Mouse (Mus musculus) neural tube, embryonic 11.5 days (tissue): ENCODE data around the gene Utp4. TPM values are rescaled to one million over a fixed set of nuclear protein-coding genes. Genes with fewer than 3 reads are reported as not detected.

ENCODE experiments used
- ATAC-seq: fragments of 200-750 bp; cut with Nextera tagmentation; 2 replicates; pipeline ENCODE4 v1.8.0; 2017; ENCODE audit warnings: moderate number of reproducible peaks, mild to moderate bottlenecking, moderate TSS enrichment, moderate library complexity; ENCODE audit not compliant: insufficient read depth, low FRiP score, low TSS enrichment
- DNase-seq: peaks from one replicate; pipeline ENCODE4 v3.0.0-alpha.2; 2015; ENCODE audit warnings: low spot score
- H3K27ac ChIP-seq: fragments of 300-500 bp; sonication (generic); 2 replicates; pipeline ENCODE4 v1.5.1; 2014; ENCODE audit warnings: low read depth, mild to moderate bottlenecking, low read length
- H3K27me3 ChIP-seq: fragments of 300-500 bp; sonication (generic); 2 replicates; pipeline ENCODE4 v1.6.1; 2014; ENCODE audit warnings: mild to moderate bottlenecking, low read length, mixed read lengths; ENCODE audit not compliant: control insufficient read depth, insufficient read depth
- H3K36me3 ChIP-seq: fragments of 300-500 bp; sonication (generic); 2 replicates; pipeline ENCODE4 v1.6.1; 2014; ENCODE audit warnings: mild to moderate bottlenecking, low read length, moderate library complexity, mixed read lengths; ENCODE audit not compliant: control insufficient read depth, insufficient read depth
- H3K4me1 ChIP-seq: fragments of 300-500 bp; sonication (generic); 2 replicates; pipeline ENCODE4 v1.6.1; 2014; ENCODE audit warnings: low read length, mixed read lengths; ENCODE audit not compliant: control insufficient read depth, insufficient read depth
- H3K4me2 ChIP-seq: fragments of 300-500 bp; sonication (generic); 2 replicates; pipeline ENCODE4 v1.6.1; 2014; ENCODE audit warnings: low read depth, mild to moderate bottlenecking, moderate library complexity
- H3K4me3 ChIP-seq: fragments of 300-500 bp; sonication (generic); 2 replicates; pipeline ENCODE4 v1.5.1; 2014; ENCODE audit warnings: low read depth, low read length
- H3K9ac ChIP-seq: fragments of 300-500 bp; sonication (generic); 2 replicates; pipeline ENCODE4 v1.6.1; 2014; ENCODE audit warnings: mild to moderate bottlenecking, low read length
- H3K9me3 ChIP-seq: fragments of 300-500 bp; sonication (generic); 2 replicates; pipeline ENCODE4 v1.6.1; 2016; ENCODE audit warnings: low read length; ENCODE audit not compliant: control insufficient read depth
- WGBS: fragments of 180-500 bp; shearing (Covaris S2); extraction: QIAGEN DNeasy Blood & Tissue Kit; methylation state at CpG from one replicate; pipeline ENCODE4 v1.1.7; 2014; 5-methylcytosine and 5-hydroxymethylcytosine counted together
- polyA plus RNA-seq: library from polyadenylated mRNA; unstranded; fragments of >200 nt; fragmentation: Nextera tagmentation; extraction: Ambion mirVana; gene quantifications from 2 replicates; pipeline ENCODE4 v1.2.1, GENCODE M21; 2014

Gene Utp4
- polyA plus RNA-seq, 1 experiment from 2014 or later: 80.0 TPM

DNA sequence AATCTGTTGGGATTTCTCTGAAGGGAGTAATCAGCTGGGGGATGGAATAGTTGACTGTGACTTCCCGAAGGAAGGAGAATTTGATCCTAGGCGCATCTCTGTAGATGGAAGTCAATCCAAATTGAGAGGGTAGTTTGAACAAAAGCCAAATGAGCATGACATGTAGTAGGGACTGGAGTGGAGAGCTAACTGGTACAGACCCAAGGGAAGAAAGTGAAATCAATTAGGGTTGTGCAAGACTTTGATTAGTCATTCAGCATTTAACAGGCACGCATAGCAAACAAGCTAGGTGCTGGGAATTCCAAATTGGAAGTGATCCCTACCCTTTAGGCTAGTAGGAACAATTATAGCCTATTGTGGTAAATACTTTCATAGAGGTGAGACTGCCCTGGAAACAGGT lies 48.4 kb downstream of the Utp4 start:
- Histone ChIP-seq H3K4me2 (no peak overlapping the region), H3K9ac (no peak overlapping the region), H3K4me1 (peaks cover 9% of the 10 kb centered on the region), H3K27me3 (no peaks in the 10 kb centered on the region), H3K27ac (no peak overlapping the region), H3K36me3 (no peaks in the 10 kb centered on the region), H3K9me3 (no peaks in the 10 kb centered on the region), H3K4me3 (no peak overlapping the region)
- no peak for DNase-seq
- 95% methylated on average over 3 of the region's 3 CpGs for whole genome bisulfite sequencing
- no peak for ATAC-seq

DNA sequence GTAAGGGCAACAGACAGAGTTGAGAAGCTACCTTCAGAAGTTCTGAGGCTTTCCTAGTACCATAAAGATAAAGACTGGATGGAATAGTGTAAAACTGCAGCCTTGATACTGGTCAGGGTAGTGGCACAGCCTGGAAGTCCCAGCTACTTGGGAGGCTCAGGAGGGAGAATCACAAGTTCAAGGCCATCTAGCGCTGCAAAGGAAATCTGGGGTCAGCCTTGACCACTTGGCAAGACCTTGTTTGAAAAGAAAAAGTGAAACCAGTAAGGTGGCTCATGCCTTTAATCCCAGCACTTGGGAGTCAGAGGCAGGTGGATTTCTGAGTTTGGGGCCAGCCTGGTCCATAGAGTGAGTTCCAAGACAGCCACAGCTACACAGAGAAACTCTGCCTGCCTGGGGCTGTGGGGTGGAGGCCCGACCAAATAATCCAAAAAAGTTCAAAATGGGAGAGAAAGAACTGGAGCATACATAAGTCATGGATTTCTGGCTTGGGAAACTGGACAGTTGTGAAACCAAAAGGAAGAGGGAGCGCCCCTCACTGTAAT lies 50.5 kb downstream of the Utp4 start:
- Histone ChIP-seq H3K27ac (no peak overlapping the region), H3K9me3 (no peaks in the 10 kb centered on the region), H3K4me1 (no peaks in the 10 kb centered on the region), H3K4me2 (no peak overlapping the region), H3K4me3 (no peak overlapping the region), H3K27me3 (no peaks in the 10 kb centered on the region), H3K9ac (no peak overlapping the region), H3K36me3 (no peaks in the 10 kb centered on the region)
- 82% methylated on average over 3 of the region's 3 CpGs for WGBS
- ATAC-seq (no peak), DNase-seq (no peak)

DNA sequence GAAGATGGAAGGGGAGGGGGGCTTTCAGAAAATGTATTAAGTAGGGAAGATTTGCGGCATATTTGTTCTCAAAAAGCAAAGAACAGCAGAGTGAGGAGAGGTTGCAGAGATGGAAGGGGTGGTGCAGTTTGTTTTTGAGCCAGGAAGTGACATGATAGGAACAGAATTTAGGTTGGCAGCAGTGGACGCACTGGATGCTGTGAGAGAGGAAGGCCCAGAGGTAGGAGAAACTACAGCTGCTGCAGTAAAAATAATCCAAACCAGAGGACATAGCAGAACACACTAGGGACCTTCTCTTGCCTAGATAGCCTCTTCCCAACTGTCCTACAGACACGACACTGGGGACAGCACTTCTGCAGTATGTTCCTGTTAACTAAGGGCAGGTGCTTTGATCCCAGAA lies 51.3 kb downstream of the Utp4 start:
- H3K27ac ChIP-seq: no peak overlapping the region
- H3K9ac ChIP-seq: no peak overlapping the region
- no peaks in the 10 kb centered on the region for H3K4me1 ChIP-seq
- DNase-seq (no peak), ATAC-seq (no peak)
- no peaks in the 10 kb centered on the region for H3K27me3 ChIP-seq
- WGBS: 83% methylated on average over 3 of the region's 3 CpGs
- no peak overlapping the region for H3K4me2 ChIP-seq
- H3K4me3 ChIP-seq: no peak overlapping the region
- H3K36me3 ChIP-seq: no peaks in the 10 kb centered on the region
- no peaks in the 10 kb centered on the region for H3K9me3 ChIP-seq

DNA sequence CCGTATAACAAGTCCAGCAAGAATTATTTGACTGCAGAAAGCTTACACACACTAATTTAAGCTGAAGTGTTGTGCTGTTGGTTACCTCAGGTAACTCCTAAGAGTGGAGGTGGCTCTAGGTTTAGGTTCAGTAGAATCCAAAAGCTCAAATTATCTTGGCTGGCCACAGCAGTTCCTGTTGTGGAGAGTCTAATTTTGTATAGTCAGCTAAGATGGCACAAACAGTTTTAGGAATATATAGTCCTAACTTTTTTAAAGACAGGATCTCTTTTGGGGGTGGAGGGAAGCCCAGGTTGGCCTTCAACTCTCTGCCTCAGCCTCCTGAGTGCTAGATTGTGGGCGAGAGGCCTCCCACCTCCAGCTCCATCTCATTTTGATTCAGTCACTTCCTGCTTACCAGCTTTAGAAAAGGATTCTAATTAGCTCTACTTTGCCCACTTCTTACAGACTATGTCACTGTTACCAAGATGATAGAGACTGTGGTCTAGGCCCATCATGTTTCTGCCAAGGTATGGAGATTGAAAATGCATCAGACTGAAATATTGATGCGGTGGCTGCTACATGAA lies 55.3 kb downstream of the Utp4 start:
- ATAC-seq (no peak), DNase-seq (no peak)
- Histone ChIP-seq H3K4me1 (no peaks in the 10 kb centered on the region), H3K9me3 (no peaks in the 10 kb centered on the region), H3K4me3 (no peak overlapping the region), H3K4me2 (no peak overlapping the region), H3K9ac (no peak overlapping the region), H3K36me3 (no peaks in the 10 kb centered on the region), H3K27me3 (no peaks in the 10 kb centered on the region), H3K27ac (no peak overlapping the region)
- WGBS: 75% methylated on average over 3 of the region's 3 CpGs

DNA sequence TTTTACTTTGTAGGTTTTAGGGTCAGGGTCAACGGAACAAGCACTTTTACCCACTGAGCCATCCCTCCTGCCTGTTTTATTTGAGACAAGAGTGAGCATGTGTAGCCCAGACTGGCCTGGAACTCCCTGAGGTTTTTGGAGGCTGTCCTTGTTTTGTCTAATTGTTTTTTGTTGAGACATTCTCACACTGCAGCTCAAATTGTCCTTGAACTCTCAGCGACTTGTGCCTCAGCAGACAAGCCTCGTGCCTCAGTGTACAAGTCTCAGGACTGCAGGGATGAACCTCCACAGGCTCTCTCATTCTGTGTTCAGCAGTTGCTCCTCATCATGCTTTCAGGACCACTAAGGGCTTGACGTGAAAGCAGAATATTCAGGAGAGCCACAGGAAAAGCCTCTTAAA lies 58.3 kb downstream of the Utp4 start:
- Histone ChIP-seq H3K27ac (no peak overlapping the region), H3K9ac (no peak overlapping the region), H3K4me2 (no peak overlapping the region), H3K27me3 (no peaks in the 10 kb centered on the region), H3K9me3 (no peaks in the 10 kb centered on the region), H3K4me3 (no peak overlapping the region), H3K36me3 (no peaks in the 10 kb centered on the region), H3K4me1 (no peaks in the 10 kb centered on the region)
- 75% methylated on average over 4 of the region's 4 CpGs for WGBS
- no peak for ATAC-seq
- DNase-seq: no peak

DNA sequence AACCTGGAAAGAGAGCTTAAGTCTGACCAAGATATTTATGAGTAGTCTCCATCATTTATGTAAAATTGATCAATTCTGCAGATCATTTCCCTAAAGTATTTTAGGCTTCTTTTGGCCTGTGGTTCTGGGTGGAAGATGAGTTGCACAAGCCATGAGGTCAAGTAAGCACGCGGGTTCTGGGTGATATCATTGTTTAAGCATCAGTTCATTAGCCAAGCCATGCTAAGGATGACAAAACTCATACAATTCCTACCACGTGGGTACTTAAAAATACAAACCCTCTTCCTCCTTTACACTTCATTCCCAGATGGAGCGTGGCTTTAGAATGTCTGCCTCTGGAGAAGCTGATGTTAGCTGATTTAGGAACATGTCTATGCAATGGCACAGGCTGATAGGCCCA lies 60.1 kb downstream of the Utp4 start:
- no peaks in the 10 kb centered on the region for H3K27me3 ChIP-seq
- H3K4me3 ChIP-seq: no peak overlapping the region
- H3K4me1 ChIP-seq: no peaks in the 10 kb centered on the region
- H3K9me3 ChIP-seq: no peaks in the 10 kb centered on the region
- H3K9ac ChIP-seq: no peak overlapping the region
- ATAC-seq (no peak), DNase-seq (no peak)
- H3K36me3 ChIP-seq: no peaks in the 10 kb centered on the region
- no peak overlapping the region for H3K4me2 ChIP-seq
- H3K27ac ChIP-seq: no peak overlapping the region
- WGBS: 88% methylated on average over 4 of the region's 4 CpGs

DNA sequence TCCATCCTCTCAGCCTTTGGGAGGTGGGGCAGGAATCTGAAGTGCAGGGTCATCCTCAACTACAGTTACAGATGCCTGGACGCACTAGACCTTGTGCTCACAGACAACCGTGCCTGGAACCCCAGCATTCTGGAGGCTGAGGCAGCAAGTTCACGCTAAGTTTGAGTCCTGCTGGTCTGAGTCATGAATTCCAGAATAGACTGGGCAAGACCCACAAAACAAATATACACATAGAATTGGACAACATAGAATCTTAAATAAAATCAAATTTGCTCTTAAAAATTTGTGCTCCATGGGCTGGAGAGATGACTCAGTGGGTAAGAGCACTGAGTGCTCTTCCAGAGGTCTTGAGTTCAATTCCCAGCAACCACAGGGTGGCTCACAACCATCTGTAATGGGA lies 63.6 kb downstream of the Utp4 start:
- no peaks in the 10 kb centered on the region for H3K4me1 ChIP-seq
- 89% methylated on average over 3 of the region's 3 CpGs for WGBS
- H3K4me3 ChIP-seq: no peak overlapping the region
- H3K9me3 ChIP-seq: no peaks in the 10 kb centered on the region
- ATAC-seq (no peak), DNase-seq (no peak)
- H3K36me3 ChIP-seq: no peaks in the 10 kb centered on the region
- H3K9ac ChIP-seq: no peak overlapping the region
- no peak overlapping the region for H3K27ac ChIP-seq
- H3K27me3 ChIP-seq: no peaks in the 10 kb centered on the region
- no peak overlapping the region for H3K4me2 ChIP-seq

DNA sequence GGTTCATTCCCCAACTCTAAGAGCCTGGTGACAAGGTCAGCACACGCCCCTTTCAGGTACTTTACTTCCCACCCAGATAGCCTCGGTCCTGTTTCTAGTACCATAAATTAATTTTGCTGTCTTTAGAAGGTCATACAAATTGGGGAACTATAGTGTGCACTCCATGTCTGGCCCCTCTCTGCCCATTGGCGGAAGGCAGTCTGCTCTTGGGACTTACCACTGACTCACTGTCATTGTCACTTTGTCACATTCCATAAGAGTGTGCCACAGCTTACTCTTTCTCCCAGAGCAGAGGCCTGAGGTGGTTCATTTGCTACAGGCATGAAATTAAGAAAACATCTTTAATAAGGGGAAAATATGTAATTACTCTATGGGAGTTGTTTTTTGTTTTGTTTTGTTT lies 64.8 kb downstream of the Utp4 start:
- DNase-seq (no peak), ATAC-seq (no peak)
- Histone ChIP-seq H3K36me3 (no peaks in the 10 kb centered on the region), H3K9ac (no peak overlapping the region), H3K27me3 (no peaks in the 10 kb centered on the region), H3K4me2 (no peak overlapping the region), H3K4me3 (no peak overlapping the region), H3K9me3 (no peaks in the 10 kb centered on the region), H3K4me1 (no peaks in the 10 kb centered on the region), H3K27ac (no peak overlapping the region)
- 94% methylated on average over 3 of the region's 3 CpGs for WGBS

DNA sequence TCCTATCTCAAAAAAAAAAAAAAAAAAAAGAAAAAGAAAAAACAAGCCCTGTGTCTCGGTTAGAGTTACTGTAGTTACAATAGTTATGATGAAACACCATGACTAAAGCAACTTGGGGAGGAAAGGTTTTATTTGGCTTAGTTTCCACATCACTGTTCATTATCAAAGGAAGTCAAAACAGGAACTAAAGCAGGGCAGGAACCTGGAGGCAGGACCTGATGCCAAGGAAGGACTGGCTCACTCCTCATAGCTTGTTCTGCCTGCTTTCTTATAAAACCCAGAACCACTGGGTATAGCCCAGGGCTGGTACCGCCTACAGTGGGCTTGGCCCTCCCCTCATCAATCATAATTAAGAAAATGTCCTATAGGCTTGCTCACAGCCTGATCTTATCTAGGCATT lies 66.2 kb downstream of the Utp4 start:
- H3K9ac ChIP-seq: no peak overlapping the region
- H3K4me1 ChIP-seq: 0 out of 2 replicates have a peak, but pooled peaks cover 3% of the 10 kb centered on the region
- H3K4me3 ChIP-seq: no peak overlapping the region
- no peak for ATAC-seq
- no peaks in the 10 kb centered on the region for H3K36me3 ChIP-seq
- no peak overlapping the region for H3K27ac ChIP-seq
- no peak overlapping the region for H3K4me2 ChIP-seq
- WGBS: 81% methylated on average over 2 of the region's 2 CpGs
- no peak for DNase-seq
- H3K9me3 ChIP-seq: no peaks in the 10 kb centered on the region
- no peaks in the 10 kb centered on the region for H3K27me3 ChIP-seq
